8 mouse cellular contexts compared by ENCODE assay signal in the genomic region with DNA sequence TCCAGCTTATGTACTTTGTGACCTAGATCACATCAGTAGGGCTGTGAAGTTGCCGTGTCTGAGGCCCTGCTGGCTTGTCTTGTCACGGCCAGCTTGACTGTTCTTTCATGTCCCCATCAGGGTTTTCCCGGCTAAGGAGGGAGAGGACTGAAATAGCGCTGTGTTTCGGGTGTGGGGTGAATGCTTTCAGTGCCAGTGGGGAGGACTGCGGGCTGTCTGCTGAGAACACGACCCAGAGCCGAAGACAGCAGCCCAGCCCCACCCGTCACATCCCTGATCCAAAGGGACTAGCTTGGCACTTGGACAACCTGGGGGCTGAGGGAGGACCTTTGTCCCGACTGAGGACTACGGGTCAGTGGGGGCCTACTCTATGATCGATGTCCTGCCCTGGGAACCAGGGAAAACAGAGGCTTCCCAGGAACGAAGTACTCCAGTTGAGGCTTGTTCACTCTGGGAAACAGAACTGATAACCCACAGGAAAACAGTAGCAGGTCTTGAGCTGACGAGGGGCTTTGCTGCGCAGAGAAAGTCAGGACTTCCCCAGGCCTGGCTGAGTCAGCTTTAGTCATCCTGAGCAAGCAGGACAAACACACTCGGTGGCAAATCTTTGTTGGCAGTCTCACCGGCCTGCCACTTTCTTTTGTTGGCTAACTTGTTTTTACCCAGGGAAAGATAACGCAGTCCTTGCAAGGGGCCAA. TPM values are rescaled to one million over a fixed set of nuclear protein-coding genes. Genes with fewer than 3 reads are reported as not detected.
DNase-seq lines count a peak whose midpoint lies in the region; ATAC-seq lines count a peak whose summit lies in the region.

No protein-coding gene starts in this region.

- peaks cover 95% of the 10 kb centered on the region for H3K36me3 ChIP-seq in megakaryocyte, embryonic 14.5 days (replicated peaks; ENCODE audit: low read length)
- H3K36me3 ChIP-seq in stomach, embryonic 14.5 days (ENCODE audit: control insufficient read depth, insufficient read depth, low read length) = no peaks in the 10 kb centered on the region
- H3K36me3 ChIP-seq in forebrain, embryonic 13.5 days (ENCODE audit: poor library complexity, severe bottlenecking) = peaks cover 44% of the 10 kb centered on the region

- no peaks in the 10 kb centered on the region for H3K27me3 ChIP-seq in megakaryocyte, embryonic 14.5 days (replicated peaks)
- H3K27me3 ChIP-seq in stomach, embryonic 14.5 days (ENCODE audit: control insufficient read depth, insufficient read depth, low read length) = no peaks in the 10 kb centered on the region
- H3K27me3 ChIP-seq in forebrain, embryonic 13.5 days = no peaks in the 10 kb centered on the region

- H3K27ac ChIP-seq in stomach, embryonic 14.5 days (ENCODE audit: low read length) = peak overlapping the region; percentile 39; the same call in 1 of the 2 replicates
- no peak overlapping the region for H3K27ac ChIP-seq in forebrain, embryonic 13.5 days

- H3K4me3 ChIP-seq in megakaryocyte, embryonic 14.5 days (replicated peaks) = peak overlapping the region; percentile 75
- no peak overlapping the region for H3K4me3 ChIP-seq in stomach, embryonic 14.5 days (ENCODE audit: low read depth, low read length)
- no peak overlapping the region for H3K4me3 ChIP-seq in forebrain, embryonic 13.5 days

- peak; percentile 69 for DNase-seq in brain, adult 2 months (ENCODE audit: low read depth, low spot score)
- DNase-seq in heart, postnatal 4 days = peak; percentile 52
- DNase-seq in left cerebral cortex, adult 8-10 months (ENCODE audit: low spot score in 2 of 2) = no peak
- DNase-seq in right cerebral cortex, postnatal 10 days (ENCODE audit: low spot score in 2 of 2) = no peak

- H3K9ac ChIP-seq in stomach, embryonic 14.5 days (replicated peaks; ENCODE audit: low read depth, low read length) = no peak overlapping the region
- H3K9ac ChIP-seq in forebrain, embryonic 13.5 days = no peak overlapping the region

- H3K9me3 ChIP-seq in megakaryocyte, embryonic 14.5 days = no peaks in the 10 kb centered on the region
- no peaks in the 10 kb centered on the region for H3K9me3 ChIP-seq in stomach, embryonic 14.5 days (ENCODE audit: control insufficient read depth, low read depth, low read length)
- H3K9me3 ChIP-seq in forebrain, embryonic 13.5 days (replicated peaks) = no peaks in the 10 kb centered on the region

- peaks cover 78% of the 10 kb centered on the region for H3K4me1 ChIP-seq in megakaryocyte, embryonic 14.5 days
- no peaks in the 10 kb centered on the region for H3K4me1 ChIP-seq in stomach, embryonic 14.5 days (ENCODE audit: control insufficient read depth, insufficient read depth, low read length)
- H3K4me1 ChIP-seq in forebrain, embryonic 13.5 days = no peaks in the 10 kb centered on the region

- no peak for ATAC-seq in megakaryocyte, adult 5-6 weeks (ENCODE audit: poor library complexity, severe bottlenecking)
- ATAC-seq in stomach, embryonic 14.5 days (ENCODE audit: insufficient number of reproducible peaks, insufficient read depth, low FRiP score, low read depth) = peak; percentile 64; the same call in 1 of the 2 replicates
- no peak for ATAC-seq in forebrain, embryonic 13.5 days

- 60% methylated on average over 18 of the region's 18 CpGs for WGBS in stomach, embryonic 14.5 days
- WGBS in forebrain, embryonic 13.5 days = 76% methylated on average over 18 of the region's 18 CpGs

- H3K4me2 ChIP-seq in stomach, embryonic 14.5 days (replicated peaks; ENCODE audit: low read depth, low read length) = no peak overlapping the region
- H3K4me2 ChIP-seq in forebrain, embryonic 13.5 days = no peak overlapping the region

RNA-seq across cellular contexts. Expression of a gene that starts 23.9 kb away (rescaled TPM):
- polyA plus RNA-seq in megakaryocyte, embryonic 14.5 days (2012; ENCODE audit: insufficient read depth, low replicate concordance) = 28.3 and 62.8 TPM in 2 replicates
- total RNA-seq in megakaryocyte, adult 5-6 weeks (2015) = 387 and 430 TPM in 2 replicates
- total RNA-seq in megakaryocyte, adult 5-6 weeks (2017) = 178 and 226 TPM in 2 replicates
- 100 to 1,000 TPM; 150 to 155 TPM for total RNA-seq in heart, postnatal 4 days (2021)
- polyA plus RNA-seq in stomach, embryonic 14.5 days (2014; fragmentation: Nextera tagmentation; extraction: Ambion mirVana) = 74.4 and 91.8 TPM in 2 replicates
- 100 to 1,000 TPM; 300 to 319 (median 307) TPM for total RNA-seq in left cerebral cortex, adult 8-10 months (2022)
- polyA plus RNA-seq in forebrain, embryonic 13.5 days (2015; fragmentation: Nextera tagmentation; extraction: Ambion mirVana) = 70.0 and 70.8 TPM in 2 replicates

RNA-seq across cellular contexts. Expression of a gene that starts 32.5 kb away (rescaled TPM):
- polyA plus RNA-seq in megakaryocyte, embryonic 14.5 days (2012; ENCODE audit: insufficient read depth, low replicate concordance) = 18.9 and 35.4 TPM in 2 replicates
- total RNA-seq in megakaryocyte, adult 5-6 weeks (2015) = 30.6 and 32.3 TPM in 2 replicates
- total RNA-seq in megakaryocyte, adult 5-6 weeks (2017) = 32.2 and 33.5 TPM in 2 replicates
- 10 to 100 TPM in 1 of 2 experiments, 1 to 10 TPM in 1; 8.9 to 10.5 TPM for total RNA-seq in heart, postnatal 4 days (2021)
- polyA plus RNA-seq in stomach, embryonic 14.5 days (2014; fragmentation: Nextera tagmentation; extraction: Ambion mirVana) = 4.0 and 5.1 TPM in 2 replicates
- total RNA-seq in left cerebral cortex, adult 8-10 months (2022) = 10 to 100 TPM; 45.5 to 58.2 (median 52.2) TPM
- polyA plus RNA-seq in forebrain, embryonic 13.5 days (2015; fragmentation: Nextera tagmentation; extraction: Ambion mirVana) = 11.3 and 11.7 TPM in 2 replicates

RNA-seq across cellular contexts. Expression of a gene that starts 50.7 kb away (rescaled TPM):
- 27.4 and 42.5 TPM in 2 replicates for polyA plus RNA-seq in megakaryocyte, embryonic 14.5 days (2012; ENCODE audit: insufficient read depth, low replicate concordance)
- 0.41 and 1.1 TPM in 2 replicates for total RNA-seq in megakaryocyte, adult 5-6 weeks (2015)
- total RNA-seq in megakaryocyte, adult 5-6 weeks (2017) = 0.66 and 0.85 TPM in 2 replicates
- total RNA-seq in heart, postnatal 4 days (2021) = 10 to 100 TPM; 14.5 to 15.0 TPM
- polyA plus RNA-seq in stomach, embryonic 14.5 days (2014; fragmentation: Nextera tagmentation; extraction: Ambion mirVana) = 4.8 and 5.4 TPM in 2 replicates
- total RNA-seq in left cerebral cortex, adult 8-10 months (2022) = 1 to 10 TPM; 1.6 to 1.9 (median 1.7) TPM
- 3.3 TPM in 2 replicates for polyA plus RNA-seq in forebrain, embryonic 13.5 days (2015; fragmentation: Nextera tagmentation; extraction: Ambion mirVana)

RNA-seq across cellular contexts. Expression of a gene that starts 54.1 kb away (rescaled TPM):
- 4.2 and 9.5 TPM in 2 replicates for polyA plus RNA-seq in megakaryocyte, embryonic 14.5 days (2012; ENCODE audit: insufficient read depth, low replicate concordance)
- total RNA-seq in megakaryocyte, adult 5-6 weeks (2015) = 0.98 and 1.2 TPM in 2 replicates
- total RNA-seq in megakaryocyte, adult 5-6 weeks (2017) = 0.55 and 1.8 TPM in 2 replicates
- 10 to 100 TPM; 24.5 to 24.7 TPM for total RNA-seq in heart, postnatal 4 days (2021)
- 0.32 and 0.60 TPM in 2 replicates for polyA plus RNA-seq in stomach, embryonic 14.5 days (2014; fragmentation: Nextera tagmentation; extraction: Ambion mirVana)
- total RNA-seq in left cerebral cortex, adult 8-10 months (2022) = 1 to 10 TPM; 1.7 to 2.4 (median 2.1) TPM
- 0.40 and 0.47 TPM in 2 replicates for polyA plus RNA-seq in forebrain, embryonic 13.5 days (2015; fragmentation: Nextera tagmentation; extraction: Ambion mirVana)

Comparison
In these comparisons a context has a peak if more than half of its experiments do, and no peak if none do; other contexts are left out.
1. DNase-seq: peak in brain, adult 2 months (single experiment) and heart, postnatal 4 days (single experiment); none in left cerebral cortex, adult 8-10 months (0 of 2) and right cerebral cortex, postnatal 10 days (0 of 2).
2. RNA of a gene that starts 50.7 kb away (total RNA-seq): 14.5 to 15.0 TPM in heart, postnatal 4 days; 1.6 to 1.9 TPM in left cerebral cortex, adult 8-10 months and 0.41 to 1.1 TPM in megakaryocyte, adult 5-6 weeks; every median in the first group is over 4 times any median in the second.